In genomic region chr2:118779504-118780480, GRCm38 (mm10) we compare ENCODE assay signal across 8 mouse cellular contexts. TPM values are rescaled to one million over a fixed set of nuclear protein-coding genes. Genes with fewer than 3 reads are reported as not detected.
DNase-seq lines count a peak whose midpoint lies in the region; ATAC-seq and TF ChIP-seq lines count a peak whose summit lies in the region.

Disp2 (plus strand) TSS chr2:118779719.

- peak; percentile 93 for ATAC-seq in hindbrain, postnatal 0 days
- ATAC-seq in megakaryocyte progenitor cell, adult 5-6 weeks (replicated peaks; ENCODE audit: poor library complexity) = peak; percentile 95

- 9% methylated on average over 39 of the region's 39 CpGs for WGBS in hindbrain, postnatal 0 days

- H3K4me1 ChIP-seq in hindbrain, postnatal 0 days (ENCODE audit: insufficient read depth, low read length) = 0 out of 2 replicates have a peak, but pooled peaks cover 9% of the 10 kb centered on the region

- intact Hi-C loops in gastrocnemius, adult 2 months (cut with DNase I) = loop anchor here (5.0 kb wide), 1 partner anchor 37 kb away; no protein-coding TSS in a partner anchor
- intact Hi-C loops in left cerebral cortex, postnatal 10 days (cut with DNase I) = no loop called here

- no peaks in the 10 kb centered on the region for H3K27me3 ChIP-seq in hindbrain, postnatal 0 days (ENCODE audit: insufficient read depth, low read length)

- H3K9ac ChIP-seq in hindbrain, postnatal 0 days (replicated peaks; ENCODE audit: low read length) = peak within 1 kb of the TSS; percentile 62

- TF ChIP-seq CTCF in gastrocnemius, adult 2 months (IDR thresholded peaks at IDR 0.05) = peak; percentile 57
- TF ChIP-seq CTCF in hindbrain, postnatal 0 days (IDR thresholded peaks at IDR 0.05; ENCODE audit: low read depth) = peak; percentile 68

- peak within 1 kb of the TSS; percentile 61 for H3K4me3 ChIP-seq in gastrocnemius, adult 2 months
- H3K4me3 ChIP-seq in hindbrain, postnatal 0 days (ENCODE audit: low read length) = peak within 1 kb of the TSS; percentile 44

- H3K27ac ChIP-seq in gastrocnemius, adult 2 months = no peak within 1 kb of the TSS
- H3K27ac ChIP-seq in hindbrain, postnatal 0 days = peak within 1 kb of the TSS; percentile 80

- peak; percentile 69 for DNase-seq in T-cell, adult 2 months (ENCODE audit: low spot score)
- DNase-seq in cerebellum, postnatal 4 days (ENCODE audit: low spot score in 2 of 2) = peak; percentile 88 to 95
- DNase-seq in gastrocnemius, adult 2 months = peak; percentile 96
- peak; percentile 98 for DNase-seq in hindbrain, postnatal 0 days (ENCODE audit: low spot score)
- DNase-seq in left cerebral cortex, postnatal 10 days (ENCODE audit: extremely low spot score in 1 of 2, low spot score in 2 of 2) = peak; percentile 92 to 96
- peak; percentile 97 for DNase-seq in right cerebral cortex, postnatal 10 days (ENCODE audit: low spot score in 2 of 2)
- peak; percentile 94 for DNase-seq in urinary bladder, postnatal 14 days (ENCODE audit: low spot score)

- H3K4me2 ChIP-seq in hindbrain, postnatal 0 days (ENCODE audit: low read depth, low read length) = peak within 1 kb of the TSS; percentile 65

- no peaks in the 10 kb centered on the region for H3K36me3 ChIP-seq in hindbrain, postnatal 0 days (ENCODE audit: insufficient read depth, low read length)

- no peaks in the 10 kb centered on the region for H3K9me3 ChIP-seq in hindbrain, postnatal 0 days (ENCODE audit: low read length)

RNA-seq across cellular contexts. Expression of gene Disp2, which starts in this region (rescaled TPM):
- total RNA-seq in gastrocnemius, adult 2 months (2021) = not detected
- 175 and 188 TPM in 2 replicates for total RNA-seq in hindbrain, postnatal 0 days (2014; rRNA removed)
- 56.4 and 70.4 TPM in 2 replicates for polyA plus RNA-seq in hindbrain, postnatal 0 days (2015; fragmentation: Nextera tagmentation; extraction: Ambion mirVana)
- total RNA-seq in left cerebral cortex, postnatal 10 days (2021) = 100 to 1,000 TPM; 177 to 187 TPM
- total RNA-seq in megakaryocyte progenitor cell, adult 5-6 weeks (2015) = not detected in 2 replicates
- total RNA-seq in megakaryocyte progenitor cell, adult 5-6 weeks (2017) = not detected in 2 replicates

Comparison
In these comparisons a context has a peak if more than half of its experiments do, and no peak if none do; other contexts are left out.
1. RNA of gene Disp2 (total RNA-seq): 177 to 187 TPM in left cerebral cortex, postnatal 10 days and 175 to 188 TPM in hindbrain, postnatal 0 days; not detected in gastrocnemius, adult 2 months and not detected in megakaryocyte progenitor cell, adult 5-6 weeks; every median in the first group is over 100 times any median in the second.
2. Peak in DNase-seq and H3K4me3 ChIP-seq in gastrocnemius, adult 2 months; RNA of the gene not detected or under 1 TPM.
3. Peak in ATAC-seq in megakaryocyte progenitor cell, adult 5-6 weeks; RNA of the gene not detected or under 1 TPM.
4. Peak in every context shown above with its lines, with median percentiles within 50 percentile points of each other: DNase-seq.